Mouse (Mus musculus) CD4-positive, CD25-positive, alpha-beta regulatory T cell, adult 2 months (primary cell): ENCODE measurements around the gene Gtsf1l.
A peak's percentile ranks its signal among the peaks of the same experiment; 100 is the strongest.

ENCODE experiments used
- DNase-seq: peaks from one replicate; pipeline ENCODE4 v3.0.0-alpha.2; 2012; ENCODE audit warnings: low read depth, low spot score

Gene Gtsf1l

DNA sequence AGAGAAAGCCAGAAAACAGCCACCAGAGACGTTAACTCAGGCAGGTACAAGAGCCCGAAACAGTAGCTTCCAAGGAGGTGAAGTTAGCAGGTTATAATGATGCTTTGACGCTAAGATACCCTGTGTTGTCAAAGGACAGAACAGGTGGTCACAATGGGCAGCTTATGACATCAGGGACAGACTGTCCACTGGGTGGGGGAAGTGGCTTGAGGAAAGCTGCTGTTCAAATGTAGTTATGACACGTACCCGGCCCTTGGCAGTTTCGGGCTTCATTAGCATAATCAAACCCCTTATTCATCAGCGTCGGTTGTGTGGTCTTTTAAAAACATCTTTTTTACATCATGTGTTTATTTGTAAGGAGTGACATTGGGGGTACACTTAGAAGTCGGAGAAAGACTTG lies at the start of gene Gtsf1l:
Gene Gtsf1l, minus strand, starts transcription at position 128 of the 400 bp plus-strand sequence.
- no peak for DNase-seq

DNA sequence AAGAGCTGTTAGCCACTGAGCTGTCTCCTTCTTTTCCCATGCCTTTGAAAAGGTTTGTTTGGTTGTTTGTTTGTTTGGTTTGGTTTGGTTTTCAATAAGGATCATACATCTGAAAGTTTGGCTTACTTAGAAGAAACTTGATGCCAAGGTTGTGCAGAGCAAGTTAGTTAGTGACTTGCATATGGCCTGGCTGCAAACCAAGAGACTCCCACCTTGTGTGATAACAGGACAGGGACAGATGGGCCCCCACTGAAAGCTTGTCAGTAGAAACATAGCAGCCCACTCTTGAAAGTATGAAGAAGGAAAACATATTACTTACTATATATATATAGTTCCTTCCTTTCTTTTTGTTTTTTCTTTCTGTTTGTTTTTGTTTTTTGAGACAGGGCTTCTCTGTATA lies 49.3 kb upstream of the Gtsf1l start:
- DNase-seq, result no peak

- DNase-seq, result no peak
Measured at GRCm38 (mm10) chr2:163135931-163136330, 48.3 kb upstream of the Gtsf1l start.

DNA sequence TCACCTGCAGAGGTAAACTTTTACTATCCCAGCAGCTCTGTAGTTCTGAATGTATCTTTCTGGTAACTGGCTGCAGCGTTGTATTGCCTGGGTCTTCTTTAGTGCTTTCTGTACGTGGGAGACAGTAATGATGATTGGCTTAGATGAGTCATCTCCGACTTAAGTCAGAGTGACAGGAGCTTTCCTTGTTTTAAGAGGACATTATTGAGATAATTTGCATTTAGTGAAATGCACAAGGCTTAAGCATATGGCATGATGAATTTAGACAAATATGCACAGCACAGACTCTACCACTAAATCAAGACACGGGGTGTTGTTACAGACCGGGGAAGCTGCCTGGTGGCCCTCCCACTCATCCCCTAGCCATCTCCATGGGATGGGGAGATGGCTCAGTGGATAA lies 44.7 kb upstream of the Gtsf1l start:
- DNase-seq, result no peak

- DNase-seq, result peak; percentile 37
Measured at GRCm38 (mm10) chr2:163130837-163131236, 43.2 kb upstream of the Gtsf1l start.

DNA sequence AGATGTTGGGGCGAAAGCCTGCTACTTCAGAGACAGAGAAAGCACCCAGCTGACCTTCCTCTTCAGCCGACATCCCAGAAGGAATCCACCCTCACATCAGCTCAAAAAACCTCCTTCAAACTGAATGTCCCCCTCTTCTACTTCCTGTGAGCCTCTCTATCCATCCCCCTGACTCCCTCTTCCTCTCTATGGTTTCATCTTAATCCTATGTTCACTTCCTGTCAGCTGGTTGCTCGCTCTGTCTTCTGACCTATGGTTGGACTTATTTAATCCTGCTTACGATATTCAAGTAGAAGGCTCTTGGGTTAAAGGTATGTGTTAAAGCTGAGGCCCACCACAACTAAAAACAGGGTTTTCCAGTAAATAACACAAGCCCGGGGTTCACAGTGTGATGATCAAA lies 35.8 kb upstream of the Gtsf1l start:
- peak; percentile 51 for DNase-seq

DNA sequence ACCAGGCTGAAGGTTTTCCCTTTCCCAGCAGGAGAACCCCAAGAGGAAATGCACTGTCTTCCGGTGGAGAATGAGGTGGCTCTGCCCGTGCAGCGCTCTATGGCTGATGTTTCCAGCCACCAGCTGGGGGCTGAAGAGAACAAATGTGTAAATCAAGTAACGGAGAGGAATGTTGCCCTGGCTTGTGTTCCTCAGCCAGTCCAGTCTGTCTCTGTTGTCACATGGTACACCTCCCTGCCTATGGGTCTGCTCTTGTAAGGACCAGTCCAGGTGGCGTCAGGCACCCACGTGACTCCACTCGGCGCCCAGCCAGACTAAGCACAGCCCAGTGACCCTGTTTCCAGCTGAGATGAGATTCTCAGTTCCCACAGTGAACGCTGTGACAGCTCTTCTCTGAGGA lies 34.7 kb upstream of the Gtsf1l start:
- DNase-seq, result peak; percentile 56

- DNase-seq, result peak; percentile 55
Measured at GRCm38 (mm10) chr2:163121353-163121660, 33.7 kb upstream of the Gtsf1l start.

GRCm38 (mm10) chr2:163120626-163121352 lies 33.1 kb upstream of the Gtsf1l start:
- DNase-seq, result peak; percentile 55

DNA sequence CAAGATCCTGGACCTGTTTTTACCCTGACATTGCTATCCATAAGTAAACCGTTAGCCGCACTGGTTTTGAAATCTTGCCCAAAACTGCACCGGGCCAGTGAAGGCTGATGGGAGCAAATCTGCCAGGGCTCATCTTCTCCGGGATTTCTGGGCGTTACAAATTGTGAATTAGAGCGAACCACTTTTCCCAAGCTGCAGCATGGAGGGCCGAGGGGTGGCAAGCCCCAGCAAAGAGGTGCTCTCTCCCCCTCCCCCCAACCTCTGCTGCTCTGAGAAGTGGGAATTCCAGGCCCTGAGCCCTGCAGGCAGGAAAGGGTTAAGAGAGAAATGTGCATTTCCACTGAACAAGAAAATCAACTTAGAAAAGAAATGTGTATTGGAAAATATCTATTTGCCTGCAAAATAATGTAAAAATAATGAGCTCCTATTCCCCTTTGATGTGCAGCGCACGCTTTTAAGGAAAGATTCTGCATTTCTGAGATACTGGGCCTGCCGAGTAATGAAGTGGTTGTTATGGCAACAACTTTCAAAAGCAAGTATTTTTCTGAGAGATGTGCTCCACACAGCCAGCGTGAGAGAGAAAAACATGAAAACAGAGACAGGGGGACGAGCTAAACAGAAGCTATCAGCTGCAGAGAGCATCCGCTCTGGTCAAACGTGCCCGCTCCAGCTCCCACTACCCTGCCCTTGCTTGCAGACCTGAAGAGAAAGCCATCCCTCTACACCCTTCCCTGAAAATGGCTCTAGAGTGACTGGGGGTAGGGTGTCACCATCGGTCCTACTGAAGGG lies 24.0 kb upstream of the Gtsf1l start:
- peak; percentile 37 for DNase-seq

- DNase-seq, result peak; percentile 29
Measured at GRCm38 (mm10) chr2:163110706-163111105, 23.1 kb upstream of the Gtsf1l start.

DNA sequence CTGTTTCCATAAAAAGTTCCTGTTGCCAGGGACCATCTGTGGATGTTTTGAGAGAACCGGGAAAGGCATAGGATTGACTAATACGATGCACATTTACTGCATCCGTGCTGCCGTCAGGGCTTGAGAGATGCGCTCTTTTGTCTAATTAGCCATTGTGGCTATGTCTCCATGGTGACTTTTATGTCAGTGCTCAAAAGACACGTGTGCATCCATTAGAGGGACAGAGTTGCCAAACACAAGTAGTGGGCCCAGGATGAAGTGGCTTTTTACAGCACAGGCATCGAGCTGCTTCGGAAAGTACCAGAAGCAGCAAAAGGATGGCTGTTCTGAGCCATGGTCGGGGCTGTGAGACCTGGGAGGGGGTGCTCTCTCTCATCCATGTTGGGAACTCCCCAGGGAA lies 20.7 kb upstream of the Gtsf1l start:
- no peak for DNase-seq

GRCm38 (mm10) chr2:163104086-163104770 lies 16.6 kb upstream of the Gtsf1l start:
- peak; percentile 17 for DNase-seq

GRCm38 (mm10) chr2:163102900-163103653 lies 15.4 kb upstream of the Gtsf1l start:
- peak; percentile 86 for DNase-seq

DNA sequence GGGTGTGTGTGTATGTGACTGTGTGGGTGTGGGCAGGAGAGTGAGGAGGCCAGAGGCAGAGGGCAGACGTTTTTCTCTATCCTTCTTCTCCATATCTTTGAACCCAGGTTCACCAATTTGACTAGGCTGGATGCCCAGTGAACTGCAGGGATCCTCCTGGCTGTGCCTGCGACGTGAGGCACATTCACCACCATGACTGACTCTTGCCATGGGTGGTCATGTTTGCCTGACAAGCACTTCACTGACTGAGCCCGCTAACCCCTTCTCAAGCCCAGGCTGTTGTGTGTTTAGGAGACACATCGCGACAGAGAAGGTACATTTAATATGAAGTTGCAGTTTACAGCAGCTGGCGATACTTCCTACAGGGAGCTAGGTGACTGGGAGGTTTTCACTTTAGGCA lies 14.6 kb upstream of the Gtsf1l start:
- DNase-seq, result peak; percentile 34

DNA sequence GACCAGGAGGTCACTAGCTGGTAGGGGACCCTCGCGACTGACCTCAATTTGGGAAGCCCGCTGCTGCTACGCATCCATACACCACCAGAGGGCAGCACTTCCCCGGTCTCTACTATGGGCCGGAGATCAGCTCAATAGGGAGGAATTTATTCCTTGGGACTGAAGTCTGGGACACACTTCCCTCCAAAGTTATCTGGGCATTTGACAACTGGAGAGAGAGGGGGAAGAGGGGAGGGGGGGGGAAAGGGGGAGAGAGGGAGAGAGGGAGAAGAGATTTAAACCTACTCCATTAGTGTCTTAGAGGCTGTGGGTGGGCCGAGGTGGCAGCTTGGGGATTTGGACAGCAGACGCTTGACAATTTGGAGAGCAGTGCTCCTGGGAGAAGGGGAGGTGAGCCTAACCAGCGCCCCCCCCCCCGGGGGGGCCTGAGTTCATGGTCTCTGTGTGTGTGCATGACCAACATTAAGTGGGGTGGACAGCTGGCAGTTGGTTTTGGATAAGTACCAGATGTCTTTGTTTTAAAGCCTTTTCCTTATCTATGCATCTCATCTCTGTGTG lies 14.1 kb upstream of the Gtsf1l start:
- peak; percentile 71 for DNase-seq

DNA sequence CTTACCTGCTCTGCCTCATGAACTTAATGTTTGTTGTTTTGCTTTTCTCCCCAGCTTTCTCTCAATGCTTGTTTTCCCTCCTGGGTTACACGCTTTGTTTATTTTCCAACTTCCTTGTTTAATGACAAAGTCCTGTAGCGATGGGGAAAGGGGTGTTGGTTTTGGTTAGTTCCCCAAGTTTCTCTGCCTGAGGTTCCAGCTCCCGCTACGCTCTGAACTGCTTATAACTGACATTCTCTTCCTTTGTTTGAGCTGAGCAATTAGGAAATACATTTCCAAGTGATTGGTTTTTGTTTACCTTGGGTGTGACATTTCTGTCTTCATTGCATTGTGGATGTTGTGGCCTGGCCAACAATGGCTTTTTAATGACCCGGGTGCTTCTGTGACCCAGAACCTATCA lies 12.9 kb upstream of the Gtsf1l start:
- DNase-seq, result no peak

DNA sequence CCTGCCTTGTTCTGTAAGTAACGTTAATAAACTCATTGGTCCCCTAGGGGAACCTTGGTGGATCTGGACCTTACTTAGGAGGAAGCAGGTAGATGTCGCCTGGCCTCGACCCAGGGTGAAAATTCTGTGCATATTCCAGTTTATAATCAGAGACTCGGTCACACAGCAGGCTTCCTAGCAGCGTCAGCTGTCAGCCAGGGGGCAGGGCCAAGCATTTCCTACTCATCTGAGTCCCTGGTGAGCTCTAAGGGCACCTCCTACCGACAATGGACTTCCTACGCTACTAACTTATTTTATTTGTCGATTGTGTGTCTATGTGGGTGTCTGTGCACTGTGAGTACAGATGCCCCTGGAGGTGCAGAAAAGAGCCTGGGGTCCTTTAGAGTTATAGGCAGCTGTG lies 12.3 kb upstream of the Gtsf1l start:
- DNase-seq, result peak; percentile 41

- no peak for DNase-seq
Measured at GRCm38 (mm10) chr2:163095784-163096183, 8.1 kb upstream of the Gtsf1l start.

DNA sequence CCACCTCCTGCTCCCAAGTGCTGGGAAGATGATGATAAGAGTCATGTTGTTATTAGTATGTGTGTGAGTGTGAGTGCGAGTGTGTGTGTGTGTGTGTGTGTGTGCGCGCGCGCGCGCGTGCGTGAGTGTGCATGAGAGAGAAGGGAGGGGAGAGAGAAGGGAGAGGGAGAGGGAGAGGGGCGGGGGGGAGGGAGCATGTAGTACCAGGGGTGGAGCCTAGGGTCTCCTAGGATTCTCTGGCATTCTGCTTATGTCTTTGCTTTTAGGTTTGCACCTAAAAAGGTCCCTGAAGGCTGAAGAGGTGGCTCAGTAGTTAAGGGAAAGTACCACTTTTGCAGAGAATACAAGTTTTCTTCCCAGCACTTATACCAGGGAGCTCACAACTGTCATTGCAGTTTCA lies 7.3 kb upstream of the Gtsf1l start:
- DNase-seq, result no peak

GRCm38 (mm10) chr2:163089475-163090123 lies 1.9 kb upstream of the Gtsf1l start:
- peak; percentile 41 for DNase-seq
